ENCODE assay signal across 12 mouse cellular contexts in genomic region chr6:52621731-52622480, GRCm38 (mm10). TPM values are rescaled to one million over a fixed set of nuclear protein-coding genes. Genes with fewer than 3 reads are reported as not detected.
A peak's percentile ranks its signal among the peaks of the same experiment; 100 is the strongest.
DNase-seq lines count a peak whose midpoint lies in the region; ATAC-seq and TF ChIP-seq lines count a peak whose summit lies in the region.
"Had no signal": no experiment of that assay in that cellular context is flagged by ENCODE, and none has a peak within 500 bp of the region (broad histone marks: within the 10 kb centered on the region; RNA-seq: fewer than 3 reads in every experiment).

No protein-coding gene starts in this region.

- H3K4me2 ChIP-seq in stomach, embryonic 15.5 days: no peak overlapping the region
- H3K4me2 ChIP-seq: hindbrain, embryonic 12.5 days; midbrain, embryonic 12.5 days had no signal

- H3K27ac ChIP-seq in kidney, adult 2 months (ENCODE audit: insufficient read depth, low read depth, low read length): no peak overlapping the region
- H3K27ac ChIP-seq in embryonic fibroblast, embryonic 13.5 days (ENCODE audit: insufficient read depth, low read length): peak overlapping the region; percentile 24; the same call in 1 of the 2 replicates
- H3K27ac ChIP-seq in stomach, embryonic 15.5 days: peak overlapping the region; percentile 31; the same call in 1 of the 2 replicates
- no peak overlapping the region for H3K27ac ChIP-seq in layer of hippocampus, adult 2 months
- H3K27ac ChIP-seq: hindbrain, embryonic 12.5 days; limb, embryonic 10.5 days; midbrain, embryonic 12.5 days had no signal

- no peaks in the 10 kb centered on the region for H3K9me3 ChIP-seq in stomach, embryonic 15.5 days
- H3K9me3 ChIP-seq: hindbrain, embryonic 12.5 days; limb, embryonic 10.5 days; midbrain, embryonic 12.5 days had no signal

- no peak for ATAC-seq in stomach, embryonic 15.5 days (ENCODE audit: insufficient read depth, low FRiP score, low read depth)

- TF ChIP-seq CTCF in kidney, adult 2 months (conservative IDR thresholded peaks at IDR 0.05; ENCODE audit: insufficient read depth, insufficient read length, low read depth, low read length): no peak
- TF ChIP-seq CTCF in embryonic fibroblast, embryonic 13.5 days (IDR thresholded peaks at IDR 0.05; ENCODE audit: borderline replicate concordance, insufficient read depth, low read length): no peak
- TF ChIP-seq CTCF in layer of hippocampus, adult 2 months (conservative IDR thresholded peaks at IDR 0.05): no peak

- H3K9ac ChIP-seq in stomach, embryonic 15.5 days: no peak overlapping the region
- H3K9ac ChIP-seq: hindbrain, embryonic 12.5 days; midbrain, embryonic 12.5 days had no signal

- DNase-seq in kidney, adult 2 months: peak; percentile 44
- no peak for DNase-seq in kidney, adult 18-20 months
- peak; percentile 25 to 51 for DNase-seq in kidney, postnatal 25 days
- DNase-seq in right cerebral cortex, postnatal 25 days: no peak
- no peak for DNase-seq in frontal cortex, postnatal 36 days (ENCODE audit: low spot score in 2 of 2)
- DNase-seq in layer of hippocampus, adult 2 months (ENCODE audit: low spot score in 2 of 2): no peak
- DNase-seq: thymus, postnatal 14 days had no signal

- no peak for TF ChIP-seq POLR2A in kidney, adult 2 months (IDR thresholded peaks at IDR 0.05; ENCODE audit: low read depth, low read length)
- TF ChIP-seq POLR2A in embryonic fibroblast, embryonic 13.5 days (IDR thresholded peaks at IDR 0.05; ENCODE audit: low read depth, low read length): no peak

- no peaks in the 10 kb centered on the region for H3K4me1 ChIP-seq in kidney, adult 2 months (ENCODE audit: control insufficient read depth, insufficient read depth, low read length)
- peaks cover 2% of the 10 kb centered on the region; the same call in 1 of the 2 replicates for H3K4me1 ChIP-seq in embryonic fibroblast, embryonic 13.5 days (ENCODE audit: control insufficient read depth, insufficient read depth, low read length)
- H3K4me1 ChIP-seq in stomach, embryonic 15.5 days: no peaks in the 10 kb centered on the region; the same call in 1 of the 2 replicates
- H3K4me1 ChIP-seq: hindbrain, embryonic 12.5 days; midbrain, embryonic 12.5 days had no signal

- 61% methylated on average over 11 of the region's 11 CpGs for WGBS in kidney, adult 2 months
- WGBS in stomach, embryonic 15.5 days: 36% methylated on average over 11 of the region's 11 CpGs

- no peak overlapping the region for H3K4me3 ChIP-seq in kidney, adult 2 months (ENCODE audit: insufficient read depth, low read depth, low read length)
- no peak overlapping the region for H3K4me3 ChIP-seq in embryonic fibroblast, embryonic 13.5 days (ENCODE audit: insufficient read depth, low read length)
- H3K4me3 ChIP-seq in stomach, embryonic 15.5 days (replicated peaks): no peak overlapping the region
- H3K4me3 ChIP-seq in layer of hippocampus, adult 2 months: no peak overlapping the region
- H3K4me3 ChIP-seq: hindbrain, embryonic 12.5 days; limb, embryonic 10.5 days; midbrain, embryonic 12.5 days had no signal

- H3K36me3 ChIP-seq in kidney, adult 2 months (ENCODE audit: control insufficient read depth, insufficient read depth, low read length): peaks cover 4% of the 10 kb centered on the region; the same call in 1 of the 2 replicates
- peaks cover 10% of the 10 kb centered on the region; the same call in 1 of the 2 replicates for H3K36me3 ChIP-seq in stomach, embryonic 15.5 days

- no peaks in the 10 kb centered on the region for H3K27me3 ChIP-seq in kidney, adult 2 months (replicated peaks; ENCODE audit: control insufficient read depth, insufficient read depth, low read length)
- H3K27me3 ChIP-seq in stomach, embryonic 15.5 days (replicated peaks): no peaks in the 10 kb centered on the region
- H3K27me3 ChIP-seq: hindbrain, embryonic 12.5 days; midbrain, embryonic 12.5 days had no signal

RNA-seq across cellular contexts. Expression of gene Hibadh, which starts 18.3 kb away (rescaled TPM):
- polyA plus RNA-seq in kidney, adult 2 months (2012; rRNA removed): 254 and 334 TPM in 2 replicates
- 54.6 and 61.7 TPM in 2 replicates for polyA plus RNA-seq in embryonic fibroblast, embryonic 13.5 days (2011; ENCODE audit: insufficient read length, low read depth, missing spikeins)
- 111 and 114 TPM in 2 replicates for polyA plus RNA-seq in stomach, embryonic 15.5 days (2015; fragmentation: Nextera tagmentation; extraction: Ambion mirVana)
- total RNA-seq in layer of hippocampus, adult 2 months (2021): 10 to 100 TPM; 44.4 to 44.9 TPM

Comparison
In these comparisons a context has a peak if more than half of its experiments do, and no peak if none do; other contexts are left out.
1. DNase-seq: peak in kidney, adult 2 months (single experiment) and kidney, postnatal 25 days (2 of 2); none in kidney, adult 18-20 months (single experiment), right cerebral cortex, postnatal 25 days (single experiment), frontal cortex, postnatal 36 days (0 of 2) and layer of hippocampus, adult 2 months (0 of 2).
2. H3K27ac ChIP-seq: peak in embryonic fibroblast, embryonic 13.5 days (single experiment) and stomach, embryonic 15.5 days (single experiment); none in kidney, adult 2 months (single experiment) and layer of hippocampus, adult 2 months (single experiment).